Mouse (Mus musculus) ovary, postnatal 36 days (tissue): ENCODE measurements around the gene Pcnx2.

ENCODE experiments used
- DNase-seq: peaks from one replicate; pipeline ENCODE4 v3.0.0; 2022; ENCODE audit warnings: low spot score, mixed read lengths

Gene Pcnx2

GRCm38 (mm10) chr8:125898899-125899298, 782 bp upstream of the Pcnx2 start:
- peak; percentile 43 for DNase-seq

GRCm38 (mm10) chr8:125897388-125897787, 729 bp downstream of the Pcnx2 start:
- no peak for DNase-seq

GRCm38 (mm10) chr8:125889920-125890319, 8.2 kb downstream of the Pcnx2 start:
- no peak for DNase-seq

GRCm38 (mm10) chr8:125887549-125887948, 10.6 kb downstream of the Pcnx2 start:
- DNase-seq, result no peak

GRCm38 (mm10) chr8:125880447-125880846, 17.7 kb downstream of the Pcnx2 start:
- no peak for DNase-seq

GRCm38 (mm10) chr8:125873250-125873534, 24.9 kb downstream of the Pcnx2 start:
- DNase-seq, result no peak

- DNase-seq, result no peak
These were observed 25.4 kb downstream of the Pcnx2 start for GRCm38 (mm10) chr8:125872501-125873249.

- peak; percentile 76 for DNase-seq
These were observed 27.2 kb downstream of the Pcnx2 start for GRCm38 (mm10) chr8:125870821-125871321.

GRCm38 (mm10) chr8:125870179-125870702, 27.9 kb downstream of the Pcnx2 start:
- no peak for DNase-seq

GRCm38 (mm10) chr8:125869739-125870138, 28.4 kb downstream of the Pcnx2 start:
- DNase-seq, result no peak

- no peak for DNase-seq
These were observed 29.6 kb downstream of the Pcnx2 start for GRCm38 (mm10) chr8:125868552-125868951.

- DNase-seq, result no peak
These were observed 32.0 kb downstream of the Pcnx2 start for GRCm38 (mm10) chr8:125866125-125866524.

- no peak for DNase-seq
These were observed 40.9 kb downstream of the Pcnx2 start for GRCm38 (mm10) chr8:125857251-125857650.

- DNase-seq, result no peak
These were observed 42.0 kb downstream of the Pcnx2 start for GRCm38 (mm10) chr8:125856160-125856559.

- no peak for DNase-seq
These were observed 43.7 kb downstream of the Pcnx2 start for GRCm38 (mm10) chr8:125854379-125854778.

GRCm38 (mm10) chr8:125853300-125853699, 44.8 kb downstream of the Pcnx2 start:
- no peak for DNase-seq

GRCm38 (mm10) chr8:125849181-125849580, 48.9 kb downstream of the Pcnx2 start:
- no peak for DNase-seq

GRCm38 (mm10) chr8:125847842-125848241, 50.3 kb downstream of the Pcnx2 start:
- DNase-seq, result no peak

- DNase-seq, result no peak
These were observed 52.8 kb downstream of the Pcnx2 start for GRCm38 (mm10) chr8:125845281-125845680.

- DNase-seq, result no peak
These were observed 54.8 kb downstream of the Pcnx2 start for GRCm38 (mm10) chr8:125843122-125843836.

GRCm38 (mm10) chr8:125842158-125842557, 56.0 kb downstream of the Pcnx2 start:
- no peak for DNase-seq

GRCm38 (mm10) chr8:125824688-125825087, 73.4 kb downstream of the Pcnx2 start:
- DNase-seq, result no peak

GRCm38 (mm10) chr8:125823719-125824118, 74.4 kb downstream of the Pcnx2 start:
- DNase-seq, result no peak
